Mouse (Mus musculus) urinary bladder, postnatal 10 days (tissue): ENCODE measurements around the gene Erf.

Source experiments
- DNase-seq: peaks from one replicate; pipeline ENCODE4 v3.0.0; 2022; ENCODE audit warnings: low spot score

Erf gene

GRCm38 (mm10) chr7:25279861-25280791 lies 29.6 kb upstream of the Erf start:
- no peak for DNase-seq

GRCm38 (mm10) chr7:25279076-25279860 lies 28.7 kb upstream of the Erf start:
- no peak for DNase-seq

DNA sequence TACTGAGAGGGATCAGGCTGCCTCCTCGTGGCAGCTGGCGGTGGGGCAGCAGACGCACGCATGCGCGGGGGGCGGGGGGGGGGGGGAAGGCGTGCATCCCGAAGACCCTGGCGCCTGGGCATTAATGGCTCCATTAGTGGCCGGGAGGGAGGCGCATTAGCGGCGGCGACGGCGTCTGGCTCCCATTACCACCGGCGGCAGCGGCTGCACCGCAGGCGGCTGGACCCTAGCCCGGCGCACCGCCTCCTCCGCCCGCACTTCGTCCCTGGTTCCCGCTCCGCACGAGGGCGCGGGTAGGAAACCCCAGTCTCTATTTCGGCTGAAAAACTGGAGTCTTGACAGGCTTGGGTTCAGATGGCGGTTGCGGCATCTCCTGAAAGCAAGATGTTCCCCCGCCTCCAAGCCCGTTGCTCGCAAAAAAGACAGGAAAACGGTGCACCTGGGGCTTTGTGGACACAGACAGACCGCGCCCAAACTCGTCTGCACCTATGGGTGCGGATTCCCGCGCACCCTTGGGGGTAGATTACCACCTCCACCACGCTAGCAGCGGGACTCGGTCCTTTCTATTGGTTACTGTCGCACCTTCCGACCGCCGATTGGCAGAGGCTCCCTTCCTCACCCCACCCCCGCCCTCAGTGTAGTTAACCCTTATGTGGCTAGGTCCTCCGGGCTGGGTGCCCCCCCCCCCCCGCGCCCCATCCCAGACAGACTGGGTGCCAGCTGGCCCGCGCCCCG lies 27.9 kb upstream of the Erf start:
- DNase-seq: no peak

DNA sequence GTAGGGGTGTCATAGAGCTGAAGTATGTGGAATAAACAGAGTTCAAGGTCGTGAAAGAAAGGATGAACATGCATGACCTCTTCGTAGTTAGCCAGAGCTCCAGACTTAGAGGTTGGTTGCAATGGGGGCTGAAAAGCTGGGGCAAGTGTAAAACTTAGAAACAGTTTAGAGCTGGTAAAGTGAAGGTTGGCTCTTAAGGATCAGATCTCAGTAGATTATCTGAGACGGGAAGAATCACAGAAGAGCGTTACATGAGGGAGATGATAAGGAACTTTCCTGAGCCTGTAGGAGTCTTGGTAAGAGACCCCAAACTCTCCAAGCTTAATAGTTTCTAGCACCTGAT lies 27.4 kb upstream of the Erf start:
- no peak for DNase-seq

GRCm38 (mm10) chr7:25277405-25277804 lies 26.8 kb upstream of the Erf start:
- DNase-seq: no peak

DNA sequence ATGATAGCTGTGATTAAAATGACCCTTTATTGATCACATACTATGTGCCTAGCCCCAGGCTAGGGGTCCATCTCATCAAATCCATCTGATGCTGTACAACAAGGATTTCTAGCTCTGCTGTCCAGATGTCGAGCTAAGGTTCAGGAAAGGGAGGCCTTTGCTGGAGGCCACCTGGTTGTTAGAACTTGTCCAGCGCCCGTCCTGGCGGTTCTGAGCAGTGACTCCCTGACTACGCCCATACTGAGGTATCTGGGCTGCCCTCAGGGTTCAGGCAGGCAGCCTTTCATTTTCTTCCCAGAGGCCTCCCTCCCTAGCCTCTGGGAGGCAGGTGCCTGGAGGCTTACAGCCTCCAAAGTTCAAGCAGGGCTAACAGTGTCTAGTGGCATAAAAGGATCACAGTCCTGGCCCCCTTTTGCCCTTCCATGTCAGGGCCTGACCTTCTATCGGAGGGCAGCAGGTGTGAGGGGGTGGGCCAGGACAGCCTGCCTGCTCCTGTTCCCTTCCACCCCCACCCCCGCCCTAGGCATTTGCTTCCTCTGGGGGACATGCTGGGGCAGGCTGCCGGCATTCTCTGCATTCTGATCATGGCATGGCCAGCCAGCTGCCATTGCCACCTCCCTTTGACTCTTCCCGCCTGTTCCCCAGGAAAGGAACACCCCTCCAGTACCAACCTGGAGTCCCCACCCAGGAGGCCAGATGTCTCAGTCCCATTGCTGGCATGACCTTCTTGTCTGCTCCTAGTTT lies 25.2 kb upstream of the Erf start:
- DNase-seq: no peak

DNA sequence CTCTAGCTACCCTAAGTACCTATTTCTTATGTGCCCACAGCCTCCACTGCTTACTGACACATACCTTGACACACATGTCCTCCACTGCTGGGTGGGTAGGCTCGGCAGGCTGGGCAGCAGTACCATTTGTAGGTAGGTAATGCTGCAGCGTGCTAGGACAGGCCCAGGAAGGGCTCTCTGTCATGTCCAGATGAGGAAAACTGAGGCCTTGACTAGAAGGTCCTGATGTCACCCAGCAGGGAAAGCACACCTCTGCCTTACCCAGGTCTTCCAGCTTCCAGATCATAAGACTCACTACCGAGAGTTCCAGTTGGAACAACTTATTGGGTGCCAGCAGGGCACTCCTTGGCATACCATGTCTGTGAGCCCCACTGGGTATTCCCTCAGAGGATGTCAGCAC lies 24.4 kb upstream of the Erf start:
- no peak for DNase-seq

GRCm38 (mm10) chr7:25274571-25274970 lies 24.0 kb upstream of the Erf start:
- no peak for DNase-seq

DNA sequence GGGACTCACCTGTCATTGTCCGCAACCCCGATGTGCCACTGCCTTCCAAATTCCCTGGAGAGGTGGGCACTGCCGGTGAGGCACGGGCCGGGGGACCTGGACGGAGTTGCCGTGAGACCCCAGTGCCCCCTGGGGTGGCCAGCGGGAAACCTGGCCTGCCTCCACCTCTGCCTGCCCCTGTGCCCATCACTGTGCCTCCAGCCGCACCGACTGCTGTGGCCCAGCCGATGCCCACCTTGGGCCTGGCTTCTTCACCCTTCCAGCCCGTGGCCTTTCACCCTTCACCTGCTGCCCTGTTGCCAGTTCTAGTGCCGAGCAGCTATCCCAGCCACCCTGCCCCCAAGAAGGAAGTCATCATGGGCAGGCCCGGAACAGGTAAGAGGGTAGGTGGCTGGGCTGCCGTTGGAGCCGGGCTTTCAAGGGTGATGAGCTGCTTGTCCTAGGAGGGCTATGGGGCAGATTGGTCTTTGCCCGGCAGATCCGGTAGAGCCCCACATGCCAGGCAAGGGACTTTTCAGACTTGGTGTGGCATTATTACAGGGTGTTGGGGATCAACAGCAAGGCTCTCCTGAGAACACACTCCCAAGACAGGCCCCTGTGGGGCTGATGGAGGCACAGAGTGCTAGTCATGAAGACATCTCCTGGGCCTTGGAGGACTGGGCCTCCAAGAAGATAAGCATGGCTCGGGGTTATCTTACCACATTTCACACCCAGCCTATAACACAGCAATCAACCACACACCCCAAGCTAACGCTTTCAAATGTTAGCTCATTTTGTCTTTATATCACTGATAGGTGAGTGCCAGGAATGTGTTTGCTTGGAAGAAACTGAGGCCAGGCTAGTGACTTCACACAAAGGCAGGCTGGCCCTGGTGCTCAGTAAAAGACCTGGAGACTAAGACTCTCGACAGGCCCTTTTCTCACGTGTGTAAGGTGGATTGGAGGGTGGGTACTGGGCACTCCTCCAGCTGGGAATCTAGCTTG lies 23.0 kb upstream of the Erf start:
- DNase-seq: no peak

- DNase-seq: no peak
Measured at GRCm38 (mm10) chr7:25272445-25273258, 22.1 kb upstream of the Erf start.

GRCm38 (mm10) chr7:25271651-25272444 lies 21.3 kb upstream of the Erf start:
- no peak for DNase-seq

GRCm38 (mm10) chr7:25270652-25271633 lies 20.4 kb upstream of the Erf start:
- no peak for DNase-seq

GRCm38 (mm10) chr7:25269545-25270271 lies 19.1 kb upstream of the Erf start:
- no peak for DNase-seq

- no peak for DNase-seq
Measured at GRCm38 (mm10) chr7:25269029-25269428, 18.5 kb upstream of the Erf start.

DNA sequence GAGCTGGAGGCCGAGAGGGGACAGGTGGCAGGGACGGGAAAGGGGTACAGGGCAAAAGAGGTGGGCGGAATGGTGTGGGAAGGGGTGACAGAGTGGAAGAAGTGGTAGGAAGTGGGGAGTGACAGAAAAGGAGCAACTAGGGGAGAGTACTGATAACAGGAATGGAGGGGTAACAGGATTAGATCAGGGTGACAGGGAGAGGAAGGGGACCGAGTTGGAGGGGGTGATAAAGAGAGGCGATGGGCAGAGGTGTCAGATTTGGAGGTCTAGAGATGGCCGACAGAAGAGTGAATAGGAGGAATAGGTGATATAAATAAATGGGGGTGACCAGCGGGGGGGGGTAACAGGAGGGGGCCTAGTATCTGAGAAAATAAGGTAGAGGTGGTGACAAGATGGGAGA lies 18.0 kb upstream of the Erf start:
- no peak for DNase-seq

GRCm38 (mm10) chr7:25267751-25268463 lies 17.3 kb upstream of the Erf start:
- DNase-seq: peak; percentile 93
